Mouse (Mus musculus) liver, adult 2 months (tissue): ENCODE data around the gene Tex44.

Experiments used
- CTCF ChIP-seq: fragments of 200-500 bp; IDR thresholded peaks from 2 replicates; pipeline ENCODE4 v1.5.1; 2011; ENCODE audit warnings: low read depth, low read length, control low read depth
- POLR2A ChIP-seq: fragments of 200-500 bp; IDR thresholded peaks from 2 replicates; pipeline ENCODE4 v1.6.1; 2011; ENCODE audit warnings: low read length, control low read depth; ENCODE audit not compliant: insufficient read depth; ENCODE audit errors: extremely low read depth

DNA sequence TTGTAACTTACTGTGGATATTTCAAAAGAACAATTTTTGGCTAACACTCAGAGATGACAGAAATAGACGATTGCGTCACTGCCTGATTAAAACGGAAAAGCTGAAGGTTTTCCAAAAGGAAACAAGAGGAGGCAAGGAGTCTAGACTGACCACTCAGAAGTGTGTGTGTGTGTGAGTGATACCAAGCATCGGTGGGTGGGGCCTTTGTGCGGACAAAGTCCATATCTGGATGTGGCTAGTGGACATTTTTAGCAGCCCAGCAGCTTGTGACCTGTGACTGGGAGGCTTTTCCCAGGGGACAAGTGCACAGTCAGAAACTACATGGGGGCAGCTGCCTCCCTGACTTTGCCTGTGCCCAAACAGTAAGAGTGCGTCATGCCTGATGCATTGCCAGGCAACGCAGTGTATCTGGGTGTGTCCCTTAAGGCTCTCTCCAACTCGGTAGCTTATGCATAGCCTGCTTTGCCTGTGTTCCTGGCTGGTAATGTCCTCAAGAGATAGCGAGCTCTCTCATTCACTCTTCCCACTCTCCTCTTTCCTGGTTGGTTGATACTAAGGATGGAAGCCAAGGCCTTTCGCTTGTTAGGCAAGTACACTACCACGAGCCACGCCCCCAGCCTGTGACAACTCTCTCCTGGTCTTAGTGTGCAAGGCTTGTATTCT lies 44.5 kb downstream of the Tex44 start:
- TF ChIP-seq POLR2A (no peak), CTCF (no peak)
